Mouse (Mus musculus): ENCODE measurements at regions not wholly inside any gene's neighbourhood (a gene's known extent, or its start where the extent isn't known, plus 50 kb on each side); places are given as distances from the start of the nearest gene placed in this dataset.
A peak's percentile ranks its signal among the peaks of the same experiment; 100 is the strongest.

- Histone ChIP-seq H3K9me3 (ENCODE audit: control insufficient read depth, low read length) (no peaks in the 10 kb centered on the region), H3K27ac (ENCODE audit: low read depth, low read length) (no peak overlapping the region), H3K27me3 (ENCODE audit: control insufficient read depth, insufficient read depth, low read length) (no peaks in the 10 kb centered on the region), H3K4me2 (ENCODE audit: low read depth, low read length) (no peak overlapping the region), H3K9ac (replicated peaks; ENCODE audit: low read depth, low read length) (no peak overlapping the region), H3K4me1 (ENCODE audit: control insufficient read depth, insufficient read depth, low read length) (no peaks in the 10 kb centered on the region), H3K4me3 (ENCODE audit: low read depth, low read length) (no peak overlapping the region), H3K36me3 (ENCODE audit: control insufficient read depth, insufficient read depth, low read length) (no peaks in the 10 kb centered on the region)
- peak; percentile 72; the same call in 1 of the 2 replicates for ATAC-seq (ENCODE audit: low read depth)
- 32% methylated on average over 2 of the region's 2 CpGs for WGBS
Observed at GRCm38 (mm10) chr9:16899060-16899459, 398.0 kb upstream of the Fat3 start.

- 87% methylated on average over 10 of the region's 10 CpGs for WGBS
- no peaks in the 10 kb centered on the region for H3K9me3 ChIP-seq (ENCODE audit: control insufficient read depth, low read length)
- H3K4me3 ChIP-seq (ENCODE audit: low read depth, low read length): no peak overlapping the region
- H3K36me3 ChIP-seq (ENCODE audit: control insufficient read depth, insufficient read depth, low read length): no peaks in the 10 kb centered on the region
- H3K4me2 ChIP-seq (ENCODE audit: low read depth, low read length): no peak overlapping the region
- no peak overlapping the region for H3K9ac ChIP-seq (replicated peaks; ENCODE audit: low read depth, low read length)
- H3K4me1 ChIP-seq (ENCODE audit: control insufficient read depth, insufficient read depth, low read length): no peaks in the 10 kb centered on the region
- H3K27ac ChIP-seq (ENCODE audit: low read depth, low read length): no peak overlapping the region
- no peaks in the 10 kb centered on the region for H3K27me3 ChIP-seq (ENCODE audit: control insufficient read depth, insufficient read depth, low read length)
- ATAC-seq (ENCODE audit: low read depth): no peak
Observed at GRCm38 (mm10) chr9:16852458-16853026, 351.5 kb upstream of the Fat3 start.

DNA sequence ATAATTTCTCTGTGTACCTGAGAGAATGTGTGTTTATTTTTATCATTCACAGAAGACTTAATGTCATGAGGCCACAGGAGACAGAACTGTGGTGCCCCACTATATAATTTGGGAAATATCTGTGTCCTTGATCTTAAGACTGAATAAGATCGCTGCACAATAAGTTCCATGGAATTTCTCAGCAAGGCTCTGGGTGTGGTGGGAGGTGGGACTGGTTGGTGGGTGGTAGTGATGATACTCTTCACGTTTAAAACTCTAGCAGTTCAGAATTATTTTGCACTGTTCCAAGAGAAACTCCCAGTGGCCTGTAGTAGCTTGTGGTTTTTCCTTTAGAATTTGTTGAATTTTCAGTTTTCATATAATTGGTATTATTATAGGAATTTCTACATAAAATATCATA is 307.4 kb upstream of the Fat3 start:
- Histone ChIP-seq H3K4me1 (ENCODE audit: control insufficient read depth, insufficient read depth, low read length) (no peaks in the 10 kb centered on the region), H3K4me2 (ENCODE audit: low read depth, low read length) (no peak overlapping the region), H3K9ac (replicated peaks; ENCODE audit: low read depth, low read length) (no peak overlapping the region), H3K9me3 (ENCODE audit: control insufficient read depth, low read length) (no peaks in the 10 kb centered on the region), H3K4me3 (ENCODE audit: low read depth, low read length) (no peak overlapping the region), H3K27ac (ENCODE audit: low read depth, low read length) (no peak overlapping the region), H3K36me3 (ENCODE audit: control insufficient read depth, insufficient read depth, low read length) (no peaks in the 10 kb centered on the region), H3K27me3 (ENCODE audit: control insufficient read depth, insufficient read depth, low read length) (no peaks in the 10 kb centered on the region)
- no peak for ATAC-seq (ENCODE audit: low read depth)
- 80% methylated on average over 2 of the region's 2 CpGs for WGBS

GRCm38 (mm10) chr9:16772867-16773266 is 271.8 kb upstream of the Fat3 start:
- Histone ChIP-seq H3K27me3 (ENCODE audit: control insufficient read depth, insufficient read depth, low read length) (no peaks in the 10 kb centered on the region), H3K4me2 (ENCODE audit: low read depth, low read length) (no peak overlapping the region), H3K9ac (replicated peaks; ENCODE audit: low read depth, low read length) (no peak overlapping the region), H3K4me3 (ENCODE audit: low read depth, low read length) (no peak overlapping the region), H3K36me3 (ENCODE audit: control insufficient read depth, insufficient read depth, low read length) (no peaks in the 10 kb centered on the region), H3K4me1 (ENCODE audit: control insufficient read depth, insufficient read depth, low read length) (no peaks in the 10 kb centered on the region), H3K9me3 (ENCODE audit: control insufficient read depth, low read length) (no peaks in the 10 kb centered on the region), H3K27ac (ENCODE audit: low read depth, low read length) (no peak overlapping the region)
- ATAC-seq (ENCODE audit: low read depth): no peak

- H3K4me1 ChIP-seq (ENCODE audit: control insufficient read depth, insufficient read depth, low read length): no peaks in the 10 kb centered on the region
- H3K4me3 ChIP-seq (ENCODE audit: low read depth, low read length): no peak overlapping the region
- ATAC-seq (ENCODE audit: low read depth): no peak
- H3K9ac ChIP-seq (replicated peaks; ENCODE audit: low read depth, low read length): no peak overlapping the region
- no peak overlapping the region for H3K27ac ChIP-seq (ENCODE audit: low read depth, low read length)
- no peaks in the 10 kb centered on the region for H3K9me3 ChIP-seq (ENCODE audit: control insufficient read depth, low read length)
- H3K4me2 ChIP-seq (ENCODE audit: low read depth, low read length): no peak overlapping the region
- H3K27me3 ChIP-seq (ENCODE audit: control insufficient read depth, insufficient read depth, low read length): no peaks in the 10 kb centered on the region
- 89% methylated on average over 2 of the region's 2 CpGs for WGBS
- H3K36me3 ChIP-seq (ENCODE audit: control insufficient read depth, insufficient read depth, low read length): no peaks in the 10 kb centered on the region
Observed at GRCm38 (mm10) chr9:16727653-16728052, 226.6 kb upstream of the Fat3 start.

- H3K36me3 ChIP-seq (ENCODE audit: control insufficient read depth, insufficient read depth, low read length): no peaks in the 10 kb centered on the region
- no peaks in the 10 kb centered on the region for H3K27me3 ChIP-seq (ENCODE audit: control insufficient read depth, insufficient read depth, low read length)
- H3K4me3 ChIP-seq (ENCODE audit: low read depth, low read length): no peak overlapping the region
- 83% methylated on average over 3 of the region's 3 CpGs for WGBS
- no peak overlapping the region for H3K27ac ChIP-seq (ENCODE audit: low read depth, low read length)
- no peak for ATAC-seq (ENCODE audit: low read depth)
- H3K4me2 ChIP-seq (ENCODE audit: low read depth, low read length): no peak overlapping the region
- no peaks in the 10 kb centered on the region for H3K4me1 ChIP-seq (ENCODE audit: control insufficient read depth, insufficient read depth, low read length)
- H3K9ac ChIP-seq (replicated peaks; ENCODE audit: low read depth, low read length): no peak overlapping the region
- no peaks in the 10 kb centered on the region for H3K9me3 ChIP-seq (ENCODE audit: control insufficient read depth, low read length)
Observed at GRCm38 (mm10) chr9:16702431-16702830, 201.3 kb upstream of the Fat3 start.

- no peak for ATAC-seq (ENCODE audit: low read depth)
- Histone ChIP-seq H3K36me3 (ENCODE audit: control insufficient read depth, insufficient read depth, low read length) (no peaks in the 10 kb centered on the region), H3K27ac (ENCODE audit: low read depth, low read length) (no peak overlapping the region), H3K27me3 (ENCODE audit: control insufficient read depth, insufficient read depth, low read length) (no peaks in the 10 kb centered on the region), H3K4me3 (ENCODE audit: low read depth, low read length) (no peak overlapping the region), H3K9me3 (ENCODE audit: control insufficient read depth, low read length) (no peaks in the 10 kb centered on the region), H3K9ac (replicated peaks; ENCODE audit: low read depth, low read length) (no peak overlapping the region), H3K4me2 (ENCODE audit: low read depth, low read length) (no peak overlapping the region), H3K4me1 (ENCODE audit: control insufficient read depth, insufficient read depth, low read length) (no peaks in the 10 kb centered on the region)
- 67% methylated on average over 2 of the region's 2 CpGs for WGBS
Observed at GRCm38 (mm10) chr9:16661527-16661926, 160.4 kb upstream of the Fat3 start.

- Histone ChIP-seq H3K4me3 (ENCODE audit: low read depth, low read length) (no peak overlapping the region), H3K36me3 (ENCODE audit: control insufficient read depth, insufficient read depth, low read length) (no peaks in the 10 kb centered on the region), H3K27ac (ENCODE audit: low read depth, low read length) (no peak overlapping the region), H3K4me2 (ENCODE audit: low read depth, low read length) (no peak overlapping the region), H3K27me3 (ENCODE audit: control insufficient read depth, insufficient read depth, low read length) (no peaks in the 10 kb centered on the region), H3K4me1 (ENCODE audit: control insufficient read depth, insufficient read depth, low read length) (no peaks in the 10 kb centered on the region), H3K9ac (replicated peaks; ENCODE audit: low read depth, low read length) (no peak overlapping the region), H3K9me3 (ENCODE audit: control insufficient read depth, low read length) (no peaks in the 10 kb centered on the region)
- ATAC-seq (ENCODE audit: low read depth): no peak
- 59% methylated on average over 3 of the region's 3 CpGs for WGBS
Observed at GRCm38 (mm10) chr9:16660940-16661339, 159.9 kb upstream of the Fat3 start.
